Mouse (Mus musculus) thymus, adult 2 months (tissue): Measurements from ENCODE around the gene Ttc32.

Source experiments
- CTCF ChIP-seq: fragments of 200-500 bp; IDR thresholded peaks from 2 replicates; pipeline ENCODE4 v1.5.1; 2012; ENCODE audit warnings: mild to moderate bottlenecking, control low read depth, low read length, moderate library complexity, borderline replicate concordance; ENCODE audit not compliant: control insufficient read depth, poor library complexity, insufficient read depth; ENCODE audit errors: extremely low read depth
- POLR2A ChIP-seq: fragments of 200-500 bp; IDR thresholded peaks from 2 replicates; pipeline ENCODE4 v1.6.1; 2012; ENCODE audit warnings: mild to moderate bottlenecking, low read length, control low read depth, moderate library complexity; ENCODE audit not compliant: control insufficient read depth, poor library complexity, insufficient read depth; ENCODE audit errors: extremely low read depth

DNA sequence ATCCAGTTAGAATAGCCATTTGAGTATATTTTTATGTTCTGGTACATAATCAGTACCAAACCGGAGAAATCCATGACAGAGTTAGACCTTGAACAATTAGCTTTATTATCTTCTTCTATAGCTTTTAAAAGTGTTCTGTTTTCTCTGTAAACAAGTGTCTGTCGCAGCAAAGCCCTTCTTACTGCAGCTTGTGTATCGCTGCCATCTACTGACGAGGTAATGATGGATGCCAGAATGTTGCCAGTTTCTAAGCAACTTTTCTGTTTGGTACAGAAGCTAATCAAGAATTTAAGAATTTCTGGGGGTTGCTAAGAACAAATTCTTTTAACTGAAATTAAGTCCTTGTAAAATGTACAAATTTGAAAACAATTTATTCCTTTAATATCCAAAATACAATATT is 6.8 kb upstream of the Ttc32 start:
- TF ChIP-seq CTCF (no peak), POLR2A (no peak)
